Mouse (Mus musculus) MEL (cell line): ENCODE data around the gene Cby1. TPM values are rescaled to one million over a fixed set of nuclear protein-coding genes. Genes with fewer than 3 reads are reported as not detected.

ENCODE experiments used
- DNase-seq: peaks from one replicate; pipeline ENCODE4 v3.0.0; 2011; ENCODE audit warnings: low read depth, low spot score
- H3K27ac ChIP-seq: 2 replicates; pipeline ENCODE4 v1.5.1; 2012; ENCODE audit warnings: low read depth, mild to moderate bottlenecking, control low read depth, low read length, moderate library complexity; ENCODE audit not compliant: control insufficient read depth
- H3K27me3 ChIP-seq, 2 experiments: fragments of 150-350 bp in 1 of 2; sonication (generic) in 1 of 2; 2 replicates each; pipeline ENCODE4 v1.6.1; 2012; ENCODE audit warnings: low read length in 2 of 2, mild to moderate bottlenecking in 2 of 2, improper control_type of control experiment in 1 of 2, moderate library complexity in 1 of 2; ENCODE audit not compliant: insufficient read depth in 2 of 2, control insufficient read depth in 1 of 2
- H3K36me3 ChIP-seq, 2 experiments: 2 replicates each; pipeline ENCODE4 v1.6.1; 2012 to 2014; ENCODE audit warnings: low read length in 2 of 2, improper control_type of control experiment in 1 of 2, inconsistent platforms in 1 of 2, mild to moderate bottlenecking in 1 of 2; ENCODE audit not compliant: insufficient read depth in 2 of 2, control insufficient read depth in 1 of 2
- H3K4me1 ChIP-seq, 2 experiments: fragments of 150-350 bp in 1 of 2; sonication (generic) in 1 of 2; 2 replicates each; pipeline ENCODE4 v1.6.1; 2012; ENCODE audit warnings: low read length in 2 of 2, improper control_type of control experiment in 1 of 2, mild to moderate bottlenecking in 1 of 2; ENCODE audit not compliant: insufficient read depth in 2 of 2, control insufficient read depth in 1 of 2
- H3K4me3 ChIP-seq, 2 experiments: fragments of 150-350 bp in 1 of 2; sonication (generic) in 1 of 2; 2 replicates each; pipeline ENCODE4 v1.5.1; 2012; ENCODE audit warnings: low read depth in 2 of 2, low read length in 2 of 2, mild to moderate bottlenecking in 2 of 2, moderate library complexity in 2 of 2, control low read depth in 1 of 2, improper control_type of control experiment in 1 of 2; ENCODE audit not compliant: control insufficient read depth in 1 of 2, insufficient read depth in 1 of 2
- H3K79me2 ChIP-seq: 2 replicates; pipeline ENCODE4 v1.6.1; 2012; ENCODE audit warnings: mild to moderate bottlenecking, low read length, moderate library complexity; ENCODE audit not compliant: control insufficient read depth, poor library complexity, insufficient read depth
- H3K9ac ChIP-seq: 2 replicates; pipeline ENCODE4 v1.6.1; 2012; ENCODE audit warnings: low read depth, mild to moderate bottlenecking, control low read depth, low read length, moderate library complexity; ENCODE audit not compliant: control insufficient read depth, poor library complexity, severe bottlenecking
- H3K9me3 ChIP-seq: fragments of 150-350 bp; sonication (generic); replicated peaks from 2 replicates; pipeline ENCODE4 v1.6.1; 2012; ENCODE audit warnings: mild to moderate bottlenecking, low read length, improper control_type of control experiment, moderate library complexity; ENCODE audit not compliant: insufficient read depth
- BHLHE40 ChIP-seq: IDR thresholded peaks from 2 replicates; pipeline ENCODE4 v1.6.1; 2012; ENCODE audit warnings: low read depth, mild to moderate bottlenecking, inconsistent platforms, low read length, improper control_type of control experiment, borderline replicate concordance
- CHD1 ChIP-seq: IDR thresholded peaks from 2 replicates; pipeline ENCODE4 v1.6.1; 2012; ENCODE audit warnings: low read depth, mild to moderate bottlenecking, inconsistent platforms, low read length, improper control_type of control experiment
- EP300 ChIP-seq, 2 experiments: IDR thresholded peaks; 2 replicates each; pipeline ENCODE4 v1.6.1; 2011; ENCODE audit warnings: improper control_type of control experiment in 2 of 2, low read length in 2 of 2, low read depth in 1 of 2, mild to moderate bottlenecking in 1 of 2
- ETS1 ChIP-seq: IDR thresholded peaks from 2 replicates; pipeline ENCODE4 v1.6.1; 2012; ENCODE audit warnings: low read depth, mild to moderate bottlenecking, inconsistent platforms, low read length, improper control_type of control experiment, moderate library complexity
- GABPA ChIP-seq: IDR thresholded peaks from 2 replicates; pipeline ENCODE4 v1.6.1; 2012; ENCODE audit warnings: low read depth, mild to moderate bottlenecking, inconsistent platforms, low read length, improper control_type of control experiment, moderate library complexity
- HCFC1 ChIP-seq: IDR thresholded peaks from 2 replicates; pipeline ENCODE4 v1.6.1; 2012; ENCODE audit warnings: low read depth, mild to moderate bottlenecking, inconsistent platforms, low read length, improper control_type of control experiment, moderate library complexity
- KAT2A ChIP-seq: conservative IDR thresholded peaks from 2 replicates; pipeline ENCODE4 v1.6.1; 2012; ENCODE audit warnings: low read depth, low read length, improper control_type of control experiment, inconsistent platforms
- MAFK ChIP-seq: IDR thresholded peaks from 2 replicates; pipeline ENCODE4 v1.6.1; 2011; ENCODE audit warnings: low read depth, mild to moderate bottlenecking, low read length, improper control_type of control experiment, borderline replicate concordance
- MAZ ChIP-seq: IDR thresholded peaks from 2 replicates; pipeline ENCODE4 v1.6.1; 2012; ENCODE audit warnings: low read depth, mild to moderate bottlenecking, inconsistent platforms, low read length, improper control_type of control experiment
- POLR2A ChIP-seq, 2 experiments: IDR thresholded peaks; 2 replicates each; pipeline ENCODE4 v1.6.1; 2011 to 2012; ENCODE audit warnings: low read length in 2 of 2, mild to moderate bottlenecking in 2 of 2, control low read depth in 1 of 2, improper control_type of control experiment in 1 of 2, low read depth in 1 of 2, moderate library complexity in 1 of 2; ENCODE audit not compliant: control insufficient read depth in 1 of 2, insufficient read depth in 1 of 2, poor library complexity in 1 of 2
- POLR2AphosphoS5 ChIP-seq: IDR thresholded peaks from 2 replicates; pipeline ENCODE4 v1.6.1; 2012; ENCODE audit warnings: low read depth, borderline replicate concordance, mild to moderate bottlenecking, inconsistent platforms, low read length, moderate library complexity, mixed read lengths
- RAD21 ChIP-seq: IDR thresholded peaks from 2 replicates; pipeline ENCODE4 v1.6.1; 2011; ENCODE audit warnings: mild to moderate bottlenecking, low read depth, low read length, improper control_type of control experiment
- TAL1 ChIP-seq: IDR thresholded peaks from 2 replicates; pipeline ENCODE4 v1.6.1; 2012; ENCODE audit warnings: mild to moderate bottlenecking, inconsistent platforms, low read length, moderate library complexity, mixed read lengths
- TCF12 ChIP-seq: IDR thresholded peaks from 2 replicates; pipeline ENCODE4 v1.6.1; 2014; ENCODE audit warnings: low read depth, mild to moderate bottlenecking, inconsistent platforms, low read length, improper control_type of control experiment, moderate library complexity
- USF2 ChIP-seq, 2 experiments: IDR thresholded peaks; 2 replicates each; pipeline ENCODE4 v1.6.1; 2011 to 2012; ENCODE audit warnings: improper control_type of control experiment in 2 of 2, low read length in 2 of 2, borderline replicate concordance in 1 of 2, inconsistent platforms in 1 of 2, low read depth in 1 of 2, mild to moderate bottlenecking in 1 of 2; ENCODE audit not compliant: insufficient read depth in 1 of 2
- ZC3H11A ChIP-seq: IDR thresholded peaks from 2 replicates; pipeline ENCODE4 v1.6.1; 2012; ENCODE audit warnings: low read depth, mild to moderate bottlenecking, inconsistent platforms, low read length, improper control_type of control experiment
- ZNF384 ChIP-seq: IDR thresholded peaks from 2 replicates; pipeline ENCODE4 v1.6.1; 2012; ENCODE audit warnings: low read depth, mild to moderate bottlenecking, inconsistent platforms, low read length, improper control_type of control experiment
- polyA plus RNA-seq, 2 experiments: library from polyadenylated mRNA; stranded (reverse) in 1 of 2; unstranded in 1 of 2; fragments of >175 nt in 1 of 2; fragments of >200 nt in 1 of 2; gene quantifications; 2 replicates each; pipeline versions ENCODE4 v1.2.1 to v1.2.4; 2012; ENCODE audit warnings: low replicate concordance in 2 of 2, low read depth in 1 of 2; ENCODE audit not compliant: insufficient read length in 2 of 2, insufficient read depth in 1 of 2, missing spikeins in 1 of 2
- total RNA-seq: library from RNA; depleted of rRNA; stranded (reverse); fragments of 300-350 nt; gene quantifications from 2 replicates; pipeline ENCODE4 v1.2.3, GENCODE M21; 2012

Gene Cby1
- total and polyA plus RNA-seq, 3 experiments, result 34.3 to 56.2 TPM; not detected in 1

GRCm38 (mm10) chr15:79619770-79620414, 39.1 kb upstream of the Cby1 start:
- TF ChIP-seq MAFK (no peak), EP300 (IDR thresholded peaks at IDR 0.05; ENCODE audit: low read depth in 1 of 2, low read length in 2 of 2) (0 out of 4 replicates have a peak, but pooled peaks of 1 of the 2 experiments have one; percentile 12)
- H3K9ac ChIP-seq, result no peak overlapping the region
- no peak overlapping the region for H3K27ac ChIP-seq
- H3K36me3 ChIP-seq, result peaks cover 0 to 3% of the 10 kb centered on the region in 2 experiments; a peak in 2 of 4 replicates
- H3K27me3 ChIP-seq, result no peaks in the 10 kb centered on the region
- H3K79me2 ChIP-seq, result no peaks in the 10 kb centered on the region; the same call in 1 of the 2 replicates
- 0 out of 4 replicates have a peak, but pooled peaks cover 0 to 4% of the 10 kb centered on the region in 2 experiments for H3K4me1 ChIP-seq
- peak; percentile 31 for DNase-seq
- H3K9me3 ChIP-seq, result no peaks in the 10 kb centered on the region
- no peak overlapping the region for H3K4me3 ChIP-seq

GRCm38 (mm10) chr15:79630471-79630870, 28.5 kb upstream of the Cby1 start:
- Histone ChIP-seq H3K4me1 (no peaks in the 10 kb centered on the region), H3K27me3 (no peaks in the 10 kb centered on the region; a peak in 1 of 4 replicates), H3K27ac (no peak overlapping the region), H3K79me2 (no peaks in the 10 kb centered on the region), H3K4me3 (no peak overlapping the region), H3K9ac (no peak overlapping the region), H3K9me3 (no peaks in the 10 kb centered on the region), H3K36me3 (no peaks in the 10 kb centered on the region)
- TF ChIP-seq USF2 (IDR thresholded peaks at IDR 0.05; ENCODE audit: borderline replicate concordance in 1 of 2, insufficient read depth in 1 of 2, low read depth in 1 of 2, low read length in 2 of 2) (no peak), ZC3H11A (no peak), POLR2AphosphoS5 (no peak), TCF12 (no peak), MAZ (no peak), TAL1 (no peak), RAD21 (no peak), GABPA (no peak), ETS1 (no peak), ZNF384 (no peak), KAT2A (no peak), BHLHE40 (no peak), POLR2A (IDR thresholded peaks at IDR 0.05; ENCODE audit: control insufficient read depth in 1 of 2, insufficient read depth in 1 of 2, low read depth in 1 of 2, low read length in 2 of 2, poor library complexity in 1 of 2) (no peak), CHD1 (no peak), HCFC1 (no peak)
- no peak for DNase-seq
